Mouse (Mus musculus): ENCODE data around the gene Ost4.

DNA sequence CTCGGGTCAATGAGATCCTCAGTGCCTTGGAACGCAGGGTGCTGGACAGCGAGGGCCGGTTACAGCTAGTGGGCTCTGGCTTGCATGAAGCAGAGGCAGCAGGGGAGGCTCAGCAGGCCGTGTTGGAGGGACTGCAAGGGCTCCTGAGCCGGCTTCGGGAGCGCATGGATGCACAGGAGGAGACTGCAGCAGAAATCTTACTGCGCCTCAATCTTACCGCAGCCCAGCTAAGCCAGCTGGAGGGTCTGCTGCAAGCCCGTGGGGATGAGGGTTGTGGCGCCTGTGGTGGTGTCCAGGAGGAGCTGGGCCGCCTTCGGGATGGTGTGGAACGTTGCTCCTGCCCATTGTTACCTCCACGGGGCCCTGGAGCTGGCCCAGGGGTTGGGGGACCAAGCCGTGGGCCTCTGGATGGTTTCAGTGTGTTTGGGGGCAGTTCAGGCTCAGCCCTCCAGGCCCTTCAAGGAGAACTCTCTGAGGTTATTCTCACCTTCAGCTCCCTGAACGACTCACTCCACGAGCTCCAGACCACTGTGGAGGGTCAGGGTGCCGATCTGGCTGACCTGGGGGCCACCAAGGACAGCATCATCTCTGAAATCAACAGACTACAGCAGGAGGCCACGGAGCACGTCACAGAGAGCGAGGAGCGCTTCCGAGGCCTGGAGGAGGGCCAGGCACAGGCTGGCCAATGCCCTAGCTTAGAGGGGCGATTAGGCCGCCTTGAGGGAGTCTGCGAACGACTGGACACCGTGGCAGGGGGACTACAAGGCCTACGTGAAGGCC is 10.5 kb upstream of the Ost4 start:
- TF ChIP-seq CTCF (IDR thresholded peaks at IDR 0.05) (no peak), POLR2A (IDR thresholded peaks at IDR 0.05; ENCODE audit: insufficient read depth, low read depth, low read length) (no peak)

All from heart, adult 2 months (tissue).